Mouse (Mus musculus) kidney, postnatal 4 days (tissue): ENCODE measurements around the gene Spop.
A peak's percentile ranks its signal among the peaks of the same experiment; 100 is the strongest.

Experiments
- DNase-seq, 2 experiments: peaks; one replicate each; pipeline ENCODE4 v3.0.0; 2021; ENCODE audit warnings: mixed read lengths in 2 of 2

Spop gene

GRCm38 (mm10) chr11:95521563-95521962, 107.7 kb downstream of the Spop start:
- peak; percentile 85 to 87 for DNase-seq

GRCm38 (mm10) chr11:95527307-95527706, 113.4 kb downstream of the Spop start:
- no peak for DNase-seq

GRCm38 (mm10) chr11:95528231-95528630, 114.4 kb downstream of the Spop start:
- no peak for DNase-seq

GRCm38 (mm10) chr11:95532353-95533072, 118.6 kb downstream of the Spop start:
- no peak for DNase-seq

GRCm38 (mm10) chr11:95533484-95534160, 119.7 kb downstream of the Spop start:
- DNase-seq, result peak; percentile 95 to 97

GRCm38 (mm10) chr11:95538378-95539104, 124.7 kb downstream of the Spop start:
- peak in 1 of 2 experiments; percentile 44 for DNase-seq

GRCm38 (mm10) chr11:95540637-95541385, 126.9 kb downstream of the Spop start:
- peak in 1 of 2 experiments; percentile 31 for DNase-seq
